Mouse (Mus musculus) embryonic fibroblast, embryonic 13.5 days (primary cell): ENCODE results near the gene AW822073.
"Not testable (repeated sequence)": the region's sequence is repeated elsewhere in the genome, so short reads cannot be mapped to it uniquely, and the experiment has no call there.

Experiments used
- CTCF ChIP-seq: IDR thresholded peaks from 2 replicates; pipeline ENCODE4 v1.5.1; 2011; ENCODE audit warnings: mild to moderate bottlenecking, control low read depth, low read length, moderate library complexity, borderline replicate concordance; ENCODE audit not compliant: insufficient read depth
- POLR2A ChIP-seq: IDR thresholded peaks from 2 replicates; pipeline ENCODE4 v1.6.1; 2011; ENCODE audit warnings: low read depth, mild to moderate bottlenecking, control low read depth, low read length, moderate library complexity

DNA sequence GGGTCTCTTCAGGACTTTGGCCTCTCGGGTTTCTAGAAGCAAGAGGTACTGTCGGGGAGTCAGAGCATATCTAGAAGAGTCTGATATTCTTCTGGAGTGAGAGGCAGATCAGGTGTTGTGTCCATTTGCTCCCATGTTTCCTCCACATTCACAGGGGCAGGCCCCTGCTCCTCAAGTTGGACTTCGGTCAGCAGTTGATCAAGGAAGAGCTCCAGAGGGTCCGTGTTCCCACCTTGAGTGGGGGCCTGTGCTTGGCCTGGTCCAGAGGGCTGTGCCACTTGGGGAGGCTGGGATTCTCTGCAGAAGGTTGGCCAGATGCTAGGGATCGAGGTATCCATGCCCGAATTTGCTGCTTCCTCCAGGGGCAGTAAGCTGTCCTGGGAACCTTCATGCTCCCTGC lies 3.1 kb upstream of the AW822073 start:
- not testable (repeated sequence) for TF ChIP-seq CTCF, POLR2A
